In genomic region chr10:80172527-80173292, GRCm38 (mm10) we compare ENCODE assay signal across 8 mouse cellular contexts. TPM values are rescaled to one million over a fixed set of nuclear protein-coding genes. Genes with fewer than 3 reads are reported as not detected.
DNase-seq lines count a peak whose midpoint lies in the region; ATAC-seq lines count a peak whose summit lies in the region.

1600002K03Rik (plus strand) TSS chr10:80172944.

- H3K27ac ChIP-seq in hindbrain, embryonic 14.5 days, result peak within 1 kb of the TSS; percentile 87

- H3K4me1 ChIP-seq in hindbrain, embryonic 14.5 days (replicated peaks; ENCODE audit: control insufficient read depth, insufficient read depth, low read length), result peaks cover 29% of the 10 kb centered on the region

- WGBS in hindbrain, embryonic 14.5 days, result 5% methylated on average over 34 of the region's 35 CpGs

- peak; percentile 79 for ATAC-seq in hindbrain, embryonic 14.5 days (ENCODE audit: low FRiP score)

- peak within 1 kb of the TSS; percentile 46 for H3K4me3 ChIP-seq in hindbrain, embryonic 14.5 days (replicated peaks; ENCODE audit: low read length)

- no peaks in the 10 kb centered on the region for H3K9me3 ChIP-seq in hindbrain, embryonic 14.5 days (ENCODE audit: control insufficient read depth, low read length)

- H3K9ac ChIP-seq in hindbrain, embryonic 14.5 days, result peak within 1 kb of the TSS; percentile 54

- no peaks in the 10 kb centered on the region for H3K27me3 ChIP-seq in hindbrain, embryonic 14.5 days (ENCODE audit: control insufficient read depth, insufficient read depth, low read length)

- peaks cover 30% of the 10 kb centered on the region for H3K36me3 ChIP-seq in hindbrain, embryonic 14.5 days (replicated peaks; ENCODE audit: control insufficient read depth, insufficient read depth)

- H3K4me2 ChIP-seq in hindbrain, embryonic 14.5 days (replicated peaks), result peak within 1 kb of the TSS; percentile 55

- DNase-seq in Muller cell, postnatal 12 days (ENCODE audit: inconsistent ontology term), result peak; percentile 86
- DNase-seq in cerebellum, postnatal 14 days, result peak; percentile 85 to 87
- DNase-seq in frontal cortex, postnatal 36 days (ENCODE audit: low spot score in 2 of 2), result peak; percentile 93
- peak; percentile 90 for DNase-seq in hindbrain, embryonic 14.5 days (ENCODE audit: low spot score)
- DNase-seq in layer of hippocampus, postnatal 36 days, result peak; percentile 91
- DNase-seq in lung, postnatal 25 days (ENCODE audit: low spot score), result peak; percentile 94
- peak; percentile 79 for DNase-seq in retina, embryonic 14.5 days (ENCODE audit: low spot score)
- DNase-seq in thymus, postnatal 4 days, result peak; percentile 91

RNA-seq across cellular contexts. Expression of gene 1600002K03Rik, which starts in this region (rescaled TPM):
- polyA plus RNA-seq in hindbrain, embryonic 14.5 days (2014; fragmentation: Nextera tagmentation; extraction: Ambion mirVana), result 7.0 and 7.7 TPM in 2 replicates
- total RNA-seq in layer of hippocampus, postnatal 36 days (2021), result 1 to 10 TPM; 6.4 to 6.9 TPM

Comparison
In these comparisons a context has a peak if more than half of its experiments do, and no peak if none do; other contexts are left out.
1. Peak in every context shown above with its lines: DNase-seq, ATAC-seq, H3K4me3 ChIP-seq and H3K27ac ChIP-seq.